Mouse (Mus musculus) hindbrain, embryonic 16.5 days (tissue): Measurements from ENCODE around the gene Sppl2b. TPM values are rescaled to one million over a fixed set of nuclear protein-coding genes. Genes with fewer than 3 reads are reported as not detected.
"Not testable (repeated sequence)": the region's sequence is repeated elsewhere in the genome, so short reads cannot be mapped to it uniquely, and the experiment has no call there.

Experiments used
- ATAC-seq: fragments of 200-750 bp; cut with Nextera tagmentation; 2 replicates; pipeline ENCODE4 v1.8.0; 2017; ENCODE audit warnings: moderate TSS enrichment, moderate library complexity
- H3K27ac ChIP-seq: fragments of 300-500 bp; sonication (generic); 2 replicates; pipeline ENCODE4 v1.5.1; 2014; ENCODE audit warnings: low read depth, mild to moderate bottlenecking, control low read depth, low read length, moderate library complexity
- H3K27me3 ChIP-seq: fragments of 300-500 bp; sonication (generic); replicated peaks from 2 replicates; pipeline ENCODE4 v1.6.1; 2014; ENCODE audit warnings: low read length; ENCODE audit not compliant: control insufficient read depth, insufficient read depth
- H3K36me3 ChIP-seq: fragments of 300-500 bp; sonication (generic); 2 replicates; pipeline ENCODE4 v1.6.1; 2014; ENCODE audit warnings: mild to moderate bottlenecking, low read length, moderate library complexity, mixed read lengths; ENCODE audit not compliant: control insufficient read depth, insufficient read depth
- H3K4me1 ChIP-seq: fragments of 300-500 bp; sonication (generic); 2 replicates; pipeline ENCODE4 v1.6.1; 2014; ENCODE audit warnings: low read depth, low read length; ENCODE audit not compliant: control insufficient read depth, insufficient read depth
- H3K4me2 ChIP-seq: fragments of 300-500 bp; sonication (generic); 2 replicates; pipeline ENCODE4 v1.6.1; 2014; ENCODE audit warnings: mild to moderate bottlenecking, low read length, control low read depth, moderate library complexity
- H3K4me3 ChIP-seq: fragments of 300-500 bp; sonication (generic); 2 replicates; pipeline ENCODE4 v1.5.1; 2014; ENCODE audit warnings: mild to moderate bottlenecking, low read length, control low read depth, moderate library complexity
- H3K9ac ChIP-seq: fragments of 300-500 bp; sonication (generic); 2 replicates; pipeline ENCODE4 v1.6.1; 2014; ENCODE audit warnings: low read depth, mild to moderate bottlenecking, control low read depth, low read length, moderate library complexity
- H3K9me3 ChIP-seq: fragments of 300-500 bp; sonication (generic); 2 replicates; pipeline ENCODE4 v1.6.1; 2014; ENCODE audit warnings: mild to moderate bottlenecking, low read length, moderate library complexity; ENCODE audit not compliant: control insufficient read depth
- WGBS: fragments of 180-500 bp; shearing (Covaris S2); extraction: QIAGEN DNeasy Blood & Tissue Kit; methylation state at CpG from one replicate; pipeline ENCODE4 v1.1.7; 2014; 5-methylcytosine and 5-hydroxymethylcytosine counted together
- polyA plus RNA-seq: library from polyadenylated mRNA; unstranded; fragments of >200 nt; fragmentation: Nextera tagmentation; extraction: Ambion mirVana; gene quantifications from 2 replicates; pipeline ENCODE4 v1.2.1, GENCODE M21; 2015

The Sppl2b gene
- polyA plus RNA-seq, 1 experiment from 2014 or later = 92.4 TPM

DNA sequence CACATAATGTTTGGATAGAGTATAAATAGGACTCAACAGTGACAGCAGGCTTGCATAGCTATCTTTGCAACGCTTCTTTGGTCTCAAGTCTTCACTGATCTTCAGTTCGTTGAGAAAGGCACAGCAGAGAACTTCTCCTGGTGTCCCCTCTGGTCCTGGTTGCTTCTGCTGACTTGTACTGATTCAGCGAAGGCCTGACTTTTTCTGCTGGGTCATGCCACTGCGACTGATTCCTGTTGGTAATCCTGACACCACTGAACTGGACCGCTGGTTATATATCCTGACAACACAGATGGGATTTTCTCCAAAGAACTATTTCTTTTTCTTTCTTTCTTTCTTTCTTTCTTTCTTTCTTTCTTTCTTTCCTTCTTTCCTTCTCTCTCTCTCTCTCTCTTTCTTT is 32.5 kb upstream of the Sppl2b start:
- no peak for ATAC-seq
- H3K27ac ChIP-seq = no peak overlapping the region

DNA sequence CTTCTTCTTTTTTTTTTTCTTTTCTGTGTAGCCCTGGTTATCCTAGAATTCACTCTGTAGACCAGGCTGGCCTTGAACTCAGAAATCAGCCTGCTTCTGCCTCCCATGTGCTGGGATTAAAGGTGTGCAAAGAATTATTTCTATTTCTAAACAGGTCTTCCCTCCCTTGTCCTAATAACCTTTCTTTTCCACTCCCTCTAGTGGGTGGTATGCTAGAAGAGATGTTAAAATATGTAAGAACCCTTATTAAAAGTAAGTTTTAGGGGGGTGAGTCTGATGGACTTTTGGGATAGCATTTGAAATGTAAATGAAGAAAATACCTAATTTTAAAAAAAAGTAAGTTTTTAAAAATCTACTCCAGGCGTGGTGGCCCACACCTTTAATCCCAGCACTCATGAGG is 31.8 kb upstream of the Sppl2b start:
- Histone ChIP-seq H3K9me3 (no peaks in the 10 kb centered on the region), H3K27me3 (no peaks in the 10 kb centered on the region), H3K36me3 (no peaks in the 10 kb centered on the region), H3K4me3 (no peak overlapping the region), H3K4me2 (no peak overlapping the region), H3K27ac (no peak overlapping the region), H3K4me1 (peaks cover 9% of the 10 kb centered on the region), H3K9ac (no peak overlapping the region)
- ATAC-seq = no peak
- WGBS = 77% methylated on average over 1 of the region's 1 CpGs

More for the DNA sequence above, 32.5 kb upstream of the Sppl2b start:
- Histone ChIP-seq H3K9ac (no peak overlapping the region), H3K36me3 (no peaks in the 10 kb centered on the region), H3K9me3 (no peaks in the 10 kb centered on the region), H3K4me1 (peaks cover under 1% of the 10 kb centered on the region), H3K4me3 (no peak overlapping the region), H3K4me2 (no peak overlapping the region), H3K27me3 (no peaks in the 10 kb centered on the region)
- 90% methylated on average over 5 of the region's 5 CpGs for WGBS

DNA sequence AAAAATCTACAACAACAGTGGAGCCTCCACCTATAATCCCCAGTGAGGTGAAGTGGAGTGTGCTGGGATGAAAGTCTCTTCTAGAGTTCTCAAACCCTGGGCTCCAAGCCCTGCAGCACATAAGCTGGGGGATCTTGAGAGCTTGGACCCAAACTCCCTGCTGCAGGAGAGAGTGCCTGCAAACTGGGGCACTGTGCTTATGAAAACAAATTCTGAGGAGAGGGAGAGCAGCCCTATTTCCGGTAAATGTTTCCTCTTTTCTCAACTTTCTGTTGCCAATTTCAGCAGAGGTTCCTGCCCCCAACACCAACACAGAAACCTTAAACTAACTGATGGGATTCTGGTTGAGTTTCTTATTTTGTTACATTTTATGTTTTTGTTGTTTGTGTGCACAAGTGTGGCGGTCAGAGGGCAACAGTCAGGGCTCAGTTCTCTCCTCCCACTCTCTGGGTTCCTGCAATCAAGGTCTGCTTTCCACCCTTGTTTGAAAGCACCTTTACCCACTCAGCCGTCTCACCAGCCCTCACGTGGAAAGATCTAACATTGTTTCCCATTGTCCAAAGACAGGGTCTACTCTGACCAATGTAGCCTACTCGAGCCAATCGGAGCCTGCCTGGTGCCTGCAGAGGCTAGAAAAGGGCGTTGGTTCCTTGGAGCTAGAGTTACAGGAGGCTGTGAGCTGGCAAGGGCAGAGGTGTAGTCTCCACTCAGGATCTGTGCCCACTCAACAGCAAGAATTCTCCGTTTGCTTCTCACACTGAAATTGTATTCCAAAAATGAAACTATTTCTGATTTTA is 31.0 kb upstream of the Sppl2b start:
- no peak for ATAC-seq
- peaks cover under 1% of the 10 kb centered on the region; the same call in 1 of the 2 replicates for H3K36me3 ChIP-seq
- no peak overlapping the region for H3K27ac ChIP-seq
- H3K27me3 ChIP-seq = no peaks in the 10 kb centered on the region
- H3K4me2 ChIP-seq = no peak overlapping the region
- no peak overlapping the region for H3K9ac ChIP-seq
- whole genome bisulfite sequencing = 67% methylated on average over 8 of the region's 8 CpGs
- H3K4me3 ChIP-seq = no peak overlapping the region
- H3K9me3 ChIP-seq = no peaks in the 10 kb centered on the region
- H3K4me1 ChIP-seq = peaks cover 12% of the 10 kb centered on the region

DNA sequence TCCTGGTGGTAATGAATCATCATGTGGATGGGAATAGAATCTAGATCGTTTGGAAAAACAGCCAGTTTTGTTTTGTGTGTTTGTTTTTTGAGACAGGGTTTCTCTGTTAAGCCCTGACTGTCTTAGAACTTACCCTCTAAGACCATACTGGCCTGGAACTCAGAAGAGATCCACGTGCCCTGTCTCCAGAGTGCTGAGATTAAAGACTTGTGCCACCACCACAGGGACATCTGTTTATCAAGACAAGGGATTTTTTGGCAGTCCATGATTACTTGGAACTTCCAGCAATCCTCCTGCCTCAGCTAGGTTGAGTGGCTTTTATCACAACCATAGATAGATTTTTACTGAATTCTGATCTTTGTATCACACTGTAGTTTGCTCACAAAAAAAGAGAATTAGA is 30.2 kb upstream of the Sppl2b start:
- no peak for ATAC-seq
- no peak overlapping the region for H3K4me2 ChIP-seq
- H3K9ac ChIP-seq = no peak overlapping the region
- H3K9me3 ChIP-seq = no peaks in the 10 kb centered on the region
- 87% methylated on average over 2 of the region's 2 CpGs for WGBS
- H3K36me3 ChIP-seq = peaks cover 8% of the 10 kb centered on the region
- H3K27ac ChIP-seq = no peak overlapping the region
- H3K4me3 ChIP-seq = no peak overlapping the region
- H3K27me3 ChIP-seq = no peaks in the 10 kb centered on the region
- H3K4me1 ChIP-seq = peaks cover 12% of the 10 kb centered on the region

DNA sequence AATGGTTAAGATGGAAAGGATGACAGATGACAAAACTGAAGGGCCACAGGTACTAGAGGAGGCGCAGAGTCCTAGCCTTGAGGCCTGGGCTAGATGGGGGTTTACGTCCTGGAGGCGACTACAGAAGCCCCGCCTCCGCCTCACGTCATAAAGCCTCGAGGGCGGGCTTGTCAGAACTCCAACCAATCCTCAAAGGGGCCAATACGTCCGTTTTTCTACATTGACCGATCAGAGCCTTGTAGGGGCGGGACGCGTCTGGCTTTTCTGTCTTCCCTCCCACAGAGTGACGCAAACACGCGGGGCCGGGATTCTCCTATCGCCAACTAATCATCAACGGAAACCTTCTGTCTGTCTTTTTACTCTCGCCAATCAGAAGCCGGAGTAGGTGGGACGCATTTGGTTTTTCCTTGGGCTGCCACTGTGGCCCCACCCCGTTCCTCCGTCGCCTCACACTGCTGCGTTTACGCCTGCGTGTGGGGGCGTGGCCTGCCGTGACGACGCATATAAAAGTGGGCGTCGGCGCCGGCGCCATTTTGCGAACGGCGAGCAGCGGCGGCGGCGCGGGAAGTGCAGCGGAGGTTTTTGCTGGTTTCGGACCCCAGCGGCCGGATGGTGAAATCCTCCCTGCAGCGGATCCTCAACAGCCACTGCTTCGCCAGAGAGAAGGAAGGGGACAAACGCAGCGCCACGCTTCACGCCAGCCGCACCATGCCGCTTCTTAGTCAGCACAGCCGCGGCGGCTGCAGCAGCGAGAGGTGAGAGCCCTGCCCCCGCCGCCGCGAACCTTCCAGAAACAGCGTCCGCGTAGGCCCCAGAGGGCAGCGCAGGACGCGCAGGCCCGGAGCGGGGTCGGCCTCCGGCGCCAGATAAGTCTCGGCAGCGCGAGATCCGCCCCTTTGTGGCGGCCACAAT is 28.7 kb upstream of the Sppl2b start, which contains the start of gene Oaz1:
Oaz1 (plus strand) TSS at position 506 of the 912 bp plus-strand sequence.
- peaks cover 12% of the 10 kb centered on the region for H3K4me1 ChIP-seq
- peak within 1 kb of the TSS; percentile 98 for H3K4me2 ChIP-seq
- no peaks in the 10 kb centered on the region for H3K27me3 ChIP-seq
- peak within 1 kb of the TSS; percentile 77 for H3K4me3 ChIP-seq
- peak within 1 kb of the TSS; percentile 92 for H3K9ac ChIP-seq
- ATAC-seq = peak; percentile 98
- WGBS = 0% methylated on average over 63 of the region's 82 CpGs
- H3K27ac ChIP-seq = peak within 1 kb of the TSS; percentile 92
- H3K36me3 ChIP-seq = peaks cover 11% of the 10 kb centered on the region
- H3K9me3 ChIP-seq = no peaks in the 10 kb centered on the region

DNA sequence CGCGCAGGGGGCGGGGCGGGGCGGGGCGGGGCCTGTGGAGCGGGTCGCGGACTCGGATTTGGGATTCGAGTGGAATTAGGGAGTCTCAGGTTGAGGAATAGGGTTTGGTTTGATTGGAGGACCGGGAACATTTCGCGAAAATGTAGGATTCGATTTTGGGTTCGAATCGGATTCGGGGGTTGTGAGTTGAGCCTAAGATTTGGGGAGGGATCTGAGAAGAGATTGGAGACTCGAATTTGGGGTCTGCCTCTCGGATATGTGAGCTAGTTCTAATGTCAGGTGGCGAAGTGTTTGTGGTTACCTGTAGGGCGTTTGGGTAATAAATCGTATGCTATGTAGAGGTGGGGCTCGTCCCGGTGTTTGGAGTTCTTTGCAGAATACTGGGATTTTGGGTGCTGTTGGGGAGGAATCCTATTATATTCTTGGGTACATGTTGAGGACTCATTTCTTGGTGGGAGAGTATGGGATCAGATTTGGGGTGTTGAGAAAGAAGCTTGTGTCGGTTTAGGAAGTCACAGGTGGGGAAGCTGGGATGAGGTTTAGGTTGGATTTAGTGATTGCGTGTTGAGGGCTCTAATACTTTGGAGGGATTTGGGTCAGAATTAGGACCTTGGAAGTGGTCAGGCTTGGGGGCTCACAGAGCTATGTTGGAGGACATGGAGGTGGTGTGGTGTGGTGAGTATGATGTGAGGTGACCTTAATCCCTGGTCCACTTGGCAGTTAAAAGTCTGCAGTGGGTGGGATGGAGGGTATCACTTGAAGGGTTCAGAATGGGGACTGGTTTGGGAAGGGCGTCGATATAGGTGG is 27.8 kb upstream of the Sppl2b start:
- Histone ChIP-seq H3K4me2 (peak overlapping the region; percentile 98), H3K27ac (peak overlapping the region; percentile 92), H3K9me3 (no peaks in the 10 kb centered on the region), H3K4me1 (peaks cover 12% of the 10 kb centered on the region), H3K9ac (peak overlapping the region; percentile 92), H3K4me3 (peak overlapping the region; percentile 77), H3K36me3 (peaks cover 11% of the 10 kb centered on the region), H3K27me3 (no peaks in the 10 kb centered on the region)
- WGBS = 7% methylated on average over 28 of the region's 29 CpGs
- no peak for ATAC-seq

DNA sequence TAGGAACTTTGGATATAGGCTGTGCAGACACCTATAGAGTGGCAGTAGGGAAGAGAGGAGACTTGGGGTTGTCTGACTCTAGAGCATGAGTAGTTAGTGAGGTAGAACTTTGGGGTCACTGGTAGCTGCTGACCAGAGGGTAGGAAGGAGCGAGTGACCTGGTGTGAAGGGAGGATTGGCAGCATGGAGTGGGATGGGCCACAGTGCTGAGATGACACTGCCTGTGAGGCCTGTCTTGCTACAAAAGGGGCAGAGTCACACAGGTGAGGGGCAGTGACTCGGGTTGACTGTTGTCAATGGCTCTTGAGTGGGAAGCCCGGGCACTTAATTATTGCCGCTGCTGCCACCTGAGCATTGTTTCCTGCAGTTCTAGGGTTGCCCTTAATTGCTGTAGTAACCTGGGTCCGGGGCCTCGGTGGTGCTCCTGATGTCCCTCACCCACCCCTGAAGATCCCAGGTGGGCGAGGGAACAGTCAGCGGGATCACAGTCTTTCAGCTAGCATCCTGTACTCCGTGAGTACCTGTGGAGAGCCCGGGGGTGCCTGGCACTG is 27.1 kb upstream of the Sppl2b start:
- Histone ChIP-seq H3K4me1 (peaks cover 12% of the 10 kb centered on the region), H3K9me3 (no peaks in the 10 kb centered on the region), H3K36me3 (peaks cover 11% of the 10 kb centered on the region), H3K9ac (peak overlapping the region; percentile 92), H3K27ac (no peak overlapping the region), H3K4me2 (peak overlapping the region; percentile 98), H3K27me3 (no peaks in the 10 kb centered on the region), H3K4me3 (peak overlapping the region; percentile 77)
- ATAC-seq = no peak
- 76% methylated on average over 10 of the region's 10 CpGs for WGBS

DNA sequence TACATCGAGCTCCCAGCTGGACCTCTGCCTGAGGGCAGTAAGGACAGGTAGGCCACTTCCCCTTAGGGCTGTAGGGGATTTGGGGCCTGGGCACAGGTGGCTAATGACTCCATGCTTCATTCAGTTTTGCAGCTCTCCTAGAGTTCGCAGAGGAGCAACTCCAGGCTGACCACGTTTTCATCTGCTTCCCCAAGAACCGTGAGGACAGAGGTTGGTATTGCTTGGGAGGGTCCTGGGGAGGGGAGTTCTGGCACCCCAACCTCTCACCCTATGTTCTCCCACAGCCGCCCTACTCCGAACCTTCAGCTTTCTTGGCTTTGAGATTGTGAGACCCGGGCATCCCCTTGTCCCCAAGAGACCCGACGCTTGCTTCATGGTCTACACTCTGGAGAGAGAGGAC is 26.5 kb upstream of the Sppl2b start:
- 79% methylated on average over 9 of the region's 9 CpGs for WGBS
- H3K9me3 ChIP-seq, H3K27me3 ChIP-seq, H3K9ac ChIP-seq, ATAC-seq, H3K27ac ChIP-seq: not testable (repeated sequence)
- Histone ChIP-seq H3K4me2 (peak overlapping the region; percentile 98), H3K36me3 (peaks cover 11% of the 10 kb centered on the region), H3K4me1 (peaks cover 12% of the 10 kb centered on the region), H3K4me3 (peak overlapping the region; percentile 77; the same call in 1 of the 2 replicates)
